Mouse (Mus musculus): ENCODE measurements at regions not wholly inside any gene's neighbourhood (a gene's known extent, or its start where the extent isn't known, plus 50 kb on each side); places are given as distances from the start of the nearest gene placed in this dataset.

- no peaks in the 10 kb centered on the region for H3K36me3 ChIP-seq (ENCODE audit: insufficient read depth, low read length)
- H3K9ac ChIP-seq (ENCODE audit: low read depth, low read length): no peak overlapping the region
- TF ChIP-seq CTCF (IDR thresholded peaks at IDR 0.05; ENCODE audit: low read depth): no peak
- 72% methylated on average over 4 of the region's 4 CpGs for WGBS
- H3K9me3 ChIP-seq (replicated peaks; ENCODE audit: low read length): no peaks in the 10 kb centered on the region
- H3K4me3 ChIP-seq (replicated peaks; ENCODE audit: low read depth, low read length): no peak overlapping the region
- no peaks in the 10 kb centered on the region for H3K27me3 ChIP-seq (ENCODE audit: insufficient read depth, low read length)
- H3K27ac ChIP-seq: no peak overlapping the region
- DNase-seq (ENCODE audit: low spot score) (no peak), ATAC-seq (replicated peaks; ENCODE audit: low FRiP score, low read depth) (no peak)
- no peaks in the 10 kb centered on the region for H3K4me1 ChIP-seq (replicated peaks; ENCODE audit: insufficient read depth, low read length)
- H3K4me2 ChIP-seq (ENCODE audit: low read length): no peak overlapping the region
Measured at GRCm38 (mm10) chr13:39250096-39250495, 289.4 kb upstream of the Slc35b3 start.

DNA sequence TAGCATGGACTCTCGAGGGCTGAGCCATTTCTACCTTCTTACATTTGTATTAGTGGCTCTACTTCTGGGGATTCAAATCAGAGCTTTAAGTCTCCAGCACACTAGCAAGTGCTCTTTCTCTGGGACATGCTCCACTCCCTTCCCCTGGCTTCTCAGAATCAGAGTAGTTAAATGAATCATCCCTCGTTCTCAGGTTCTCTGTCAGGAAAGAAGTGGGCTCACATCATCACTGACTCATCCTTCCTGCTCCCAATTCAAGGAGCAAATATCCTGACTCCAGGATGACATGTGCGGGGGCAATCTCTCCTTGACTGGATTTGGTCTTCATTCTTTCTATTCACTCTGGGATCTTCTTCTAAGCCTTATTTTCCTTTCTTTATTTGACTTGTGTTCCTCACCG is 266.2 kb upstream of the Slc35b3 start:
- no peak overlapping the region for H3K27ac ChIP-seq
- H3K9me3 ChIP-seq (replicated peaks; ENCODE audit: low read length): no peaks in the 10 kb centered on the region
- H3K4me1 ChIP-seq (replicated peaks; ENCODE audit: insufficient read depth, low read length): no peaks in the 10 kb centered on the region
- H3K4me2 ChIP-seq (ENCODE audit: low read length): no peak overlapping the region
- no peak for TF ChIP-seq CTCF (IDR thresholded peaks at IDR 0.05; ENCODE audit: low read depth)
- no peak overlapping the region for H3K4me3 ChIP-seq (replicated peaks; ENCODE audit: low read depth, low read length)
- ATAC-seq (replicated peaks; ENCODE audit: low FRiP score, low read depth) (no peak), DNase-seq (ENCODE audit: low spot score) (no peak)
- H3K36me3 ChIP-seq (ENCODE audit: insufficient read depth, low read length): no peaks in the 10 kb centered on the region
- no peaks in the 10 kb centered on the region for H3K27me3 ChIP-seq (ENCODE audit: insufficient read depth, low read length)
- WGBS: 79% methylated on average over 4 of the region's 4 CpGs
- H3K9ac ChIP-seq (ENCODE audit: low read depth, low read length): no peak overlapping the region

- H3K27me3 ChIP-seq (ENCODE audit: insufficient read depth, low read length): no peaks in the 10 kb centered on the region
- H3K36me3 ChIP-seq (ENCODE audit: insufficient read depth, low read length): no peaks in the 10 kb centered on the region
- no peak overlapping the region for H3K4me2 ChIP-seq (ENCODE audit: low read length)
- H3K4me1 ChIP-seq (replicated peaks; ENCODE audit: insufficient read depth, low read length): no peaks in the 10 kb centered on the region
- DNase-seq (ENCODE audit: low spot score) (no peak), ATAC-seq (replicated peaks; ENCODE audit: low FRiP score, low read depth) (no peak)
- TF ChIP-seq CTCF (IDR thresholded peaks at IDR 0.05; ENCODE audit: low read depth): no peak
- no peaks in the 10 kb centered on the region for H3K9me3 ChIP-seq (replicated peaks; ENCODE audit: low read length)
- 80% methylated on average over 6 of the region's 6 CpGs for WGBS
- H3K9ac ChIP-seq (ENCODE audit: low read depth, low read length): no peak overlapping the region
- H3K27ac ChIP-seq: no peak overlapping the region
- H3K4me3 ChIP-seq (replicated peaks; ENCODE audit: low read depth, low read length): no peak overlapping the region
Measured at GRCm38 (mm10) chr13:39225651-39226050, 265.0 kb upstream of the Slc35b3 start.

DNA sequence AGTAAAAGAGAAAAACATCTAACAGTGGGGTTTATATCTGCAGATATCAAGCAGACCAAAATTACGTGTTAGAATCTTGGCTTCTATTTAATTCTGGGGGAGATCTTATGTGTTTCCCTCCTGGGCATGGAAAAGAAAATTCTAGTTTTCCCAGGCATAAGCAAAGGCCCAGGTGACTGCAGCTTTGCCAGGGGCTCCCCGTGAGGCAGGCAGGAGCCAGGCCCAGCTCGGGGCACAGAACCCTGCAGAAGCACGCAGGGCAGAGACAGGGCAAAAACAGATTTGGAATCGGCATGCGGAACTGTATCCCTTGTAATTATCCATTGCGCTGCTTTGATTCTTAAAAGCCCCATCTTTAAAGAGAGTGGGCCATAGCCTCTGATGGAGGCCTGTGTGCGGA is 250.4 kb upstream of the Slc35b3 start:
- no peaks in the 10 kb centered on the region for H3K4me1 ChIP-seq (replicated peaks; ENCODE audit: insufficient read depth, low read length)
- H3K27me3 ChIP-seq (ENCODE audit: insufficient read depth, low read length): no peaks in the 10 kb centered on the region
- no peak overlapping the region for H3K27ac ChIP-seq
- no peaks in the 10 kb centered on the region for H3K9me3 ChIP-seq (replicated peaks; ENCODE audit: low read length)
- H3K36me3 ChIP-seq (ENCODE audit: insufficient read depth, low read length): no peaks in the 10 kb centered on the region
- ATAC-seq (replicated peaks; ENCODE audit: low FRiP score, low read depth) (no peak), DNase-seq (ENCODE audit: low spot score) (no peak)
- 88% methylated on average over 8 of the region's 8 CpGs for WGBS
- no peak overlapping the region for H3K4me3 ChIP-seq (replicated peaks; ENCODE audit: low read depth, low read length)
- TF ChIP-seq CTCF (IDR thresholded peaks at IDR 0.05; ENCODE audit: low read depth): no peak
- no peak overlapping the region for H3K9ac ChIP-seq (ENCODE audit: low read depth, low read length)
- no peak overlapping the region for H3K4me2 ChIP-seq (ENCODE audit: low read length)

DNA sequence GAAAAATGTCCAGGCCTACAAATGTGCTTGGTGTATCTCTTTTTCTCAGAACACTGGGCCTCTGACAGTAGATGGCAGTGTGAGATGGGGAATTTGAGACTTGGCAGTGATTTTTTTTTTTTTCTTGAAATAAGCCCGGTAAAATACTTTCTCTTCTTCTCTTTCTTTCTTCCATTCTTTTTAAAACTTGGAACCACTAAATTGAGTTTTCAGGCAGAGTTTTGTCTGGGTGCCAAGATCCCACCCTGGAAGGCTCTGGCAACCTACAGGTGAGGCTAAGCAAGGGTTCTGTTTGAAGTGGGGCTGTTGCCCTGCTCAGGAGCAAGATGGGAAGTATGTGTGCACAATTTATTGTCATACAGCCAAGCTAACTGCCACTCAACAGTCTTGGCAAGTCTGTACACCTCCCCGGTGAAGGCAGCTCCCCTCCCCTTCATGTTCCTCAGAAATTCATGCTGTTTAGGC is 223.1 kb upstream of the Slc35b3 start:
- Histone ChIP-seq H3K4me3 (replicated peaks; ENCODE audit: low read depth, low read length) (no peak overlapping the region), H3K4me1 (replicated peaks; ENCODE audit: insufficient read depth, low read length) (no peaks in the 10 kb centered on the region), H3K4me2 (ENCODE audit: low read length) (peak overlapping the region; percentile 21; the same call in 1 of the 2 replicates), H3K9me3 (replicated peaks; ENCODE audit: low read length) (no peaks in the 10 kb centered on the region), H3K9ac (ENCODE audit: low read depth, low read length) (no peak overlapping the region), H3K27ac (no peak overlapping the region), H3K36me3 (ENCODE audit: insufficient read depth, low read length) (no peaks in the 10 kb centered on the region), H3K27me3 (ENCODE audit: insufficient read depth, low read length) (no peaks in the 10 kb centered on the region)
- peak; percentile 78 for TF ChIP-seq CTCF (IDR thresholded peaks at IDR 0.05; ENCODE audit: low read depth)
- 11% methylated on average over 2 of the region's 2 CpGs for WGBS
- ATAC-seq (replicated peaks; ENCODE audit: low FRiP score, low read depth): no peak
- peak; percentile 85 for DNase-seq (ENCODE audit: low spot score)

DNA sequence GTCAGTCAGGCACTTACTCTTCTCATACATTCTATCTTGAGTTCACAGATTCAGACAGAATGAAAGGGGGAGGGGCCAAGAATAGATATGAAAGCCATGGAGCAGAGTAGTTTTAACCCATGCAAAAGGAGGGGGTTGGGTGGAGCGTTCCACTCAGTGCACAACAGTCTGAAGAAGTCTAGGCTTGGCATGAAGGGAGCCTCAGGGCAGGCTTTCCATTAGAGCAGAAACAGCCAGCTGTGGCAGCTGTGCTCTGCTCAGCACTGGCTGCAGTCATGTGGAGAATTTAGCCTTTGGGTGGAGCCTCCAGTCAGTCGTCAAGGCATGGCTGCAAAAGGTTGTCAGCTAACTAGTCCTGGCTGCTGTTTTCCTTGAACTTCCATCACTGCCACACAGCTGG is 201.3 kb upstream of the Slc35b3 start:
- WGBS: 42% methylated on average over 2 of the region's 2 CpGs
- Histone ChIP-seq H3K27me3 (ENCODE audit: insufficient read depth, low read length) (no peaks in the 10 kb centered on the region), H3K27ac (no peak overlapping the region), H3K4me1 (replicated peaks; ENCODE audit: insufficient read depth, low read length) (no peaks in the 10 kb centered on the region), H3K36me3 (ENCODE audit: insufficient read depth, low read length) (no peaks in the 10 kb centered on the region), H3K4me2 (ENCODE audit: low read length) (no peak overlapping the region), H3K4me3 (replicated peaks; ENCODE audit: low read depth, low read length) (no peak overlapping the region), H3K9me3 (replicated peaks; ENCODE audit: low read length) (no peaks in the 10 kb centered on the region), H3K9ac (ENCODE audit: low read depth, low read length) (no peak overlapping the region)
- ATAC-seq (replicated peaks; ENCODE audit: low FRiP score, low read depth) (peak; percentile 57; the same call in 1 of the 2 replicates), DNase-seq (ENCODE audit: low spot score) (no peak)
- no peak for TF ChIP-seq CTCF (IDR thresholded peaks at IDR 0.05; ENCODE audit: low read depth)

- Histone ChIP-seq H3K9ac (ENCODE audit: low read depth, low read length) (no peak overlapping the region), H3K4me2 (ENCODE audit: low read length) (no peak overlapping the region), H3K36me3 (ENCODE audit: insufficient read depth, low read length) (no peaks in the 10 kb centered on the region), H3K4me1 (replicated peaks; ENCODE audit: insufficient read depth, low read length) (no peaks in the 10 kb centered on the region), H3K27me3 (ENCODE audit: insufficient read depth, low read length) (no peaks in the 10 kb centered on the region), H3K27ac (no peak overlapping the region), H3K9me3 (replicated peaks; ENCODE audit: low read length) (no peaks in the 10 kb centered on the region), H3K4me3 (replicated peaks; ENCODE audit: low read depth, low read length) (no peak overlapping the region)
- ATAC-seq (replicated peaks; ENCODE audit: low FRiP score, low read depth): no peak
- DNase-seq (ENCODE audit: low spot score): no peak
- 68% methylated on average over 1 of the region's 1 CpGs for WGBS
- TF ChIP-seq CTCF (IDR thresholded peaks at IDR 0.05; ENCODE audit: low read depth): no peak
Measured at GRCm38 (mm10) chr13:39127942-39128341, 167.3 kb upstream of the Slc35b3 start.
